Mouse (Mus musculus) heart, embryonic 14.5 days (tissue): Measurements from ENCODE around the gene Timeless. TPM values are rescaled to one million over a fixed set of nuclear protein-coding genes. Genes with fewer than 3 reads are reported as not detected.
"Not testable (repeated sequence)": the region's sequence is repeated elsewhere in the genome, so short reads cannot be mapped to it uniquely, and the experiment has no call there.

Experiments used
- ATAC-seq: fragments of 200-750 bp; cut with Nextera tagmentation; 2 replicates; pipeline ENCODE4 v1.8.0; 2017; ENCODE audit warnings: low read depth, moderate TSS enrichment; ENCODE audit not compliant: insufficient number of reproducible peaks, insufficient read depth, low FRiP score
- H3K27ac ChIP-seq, 2 experiments: fragments of 200-500 bp in 1 of 2; fragments of 300-500 bp in 1 of 2; sonication (generic) in 1 of 2; replicated peaks in 1 of 2; 2 replicates each; pipeline ENCODE4 v1.5.1; 2012 to 2014; ENCODE audit warnings: low read depth in 2 of 2, low read length in 2 of 2, control low read depth in 1 of 2, mild to moderate bottlenecking in 1 of 2, mixed read lengths in 1 of 2; ENCODE audit not compliant: control insufficient read depth in 1 of 2, insufficient read depth in 1 of 2
- H3K27me3 ChIP-seq: fragments of 300-500 bp; sonication (generic); 2 replicates; pipeline ENCODE4 v1.6.1; 2014; ENCODE audit warnings: mild to moderate bottlenecking, low read length, control low read depth; ENCODE audit not compliant: control insufficient read depth, insufficient read depth
- H3K36me3 ChIP-seq: fragments of 300-500 bp; sonication (generic); 2 replicates; pipeline ENCODE4 v1.6.1; 2014; ENCODE audit warnings: mild to moderate bottlenecking, control low read depth, low read length, mixed read lengths; ENCODE audit not compliant: control insufficient read depth, insufficient read depth
- H3K4me1 ChIP-seq, 2 experiments: fragments of 200-500 bp in 1 of 2; fragments of 300-500 bp in 1 of 2; sonication (generic) in 1 of 2; 2 replicates each; pipeline ENCODE4 v1.6.1; 2012 to 2014; ENCODE audit warnings: low read length in 2 of 2, control low read depth in 1 of 2, mixed read lengths in 1 of 2; ENCODE audit not compliant: control insufficient read depth in 2 of 2, insufficient read depth in 2 of 2
- H3K4me2 ChIP-seq: fragments of 300-500 bp; sonication (generic); 2 replicates; pipeline ENCODE4 v1.6.1; 2014; ENCODE audit warnings: mild to moderate bottlenecking, low read length
- H3K4me3 ChIP-seq, 2 experiments: fragments of 200-500 bp in 1 of 2; fragments of 300-500 bp in 1 of 2; sonication (generic) in 1 of 2; 2 replicates each; pipeline ENCODE4 v1.5.1; 2012 to 2014; ENCODE audit warnings: low read length in 2 of 2, mild to moderate bottlenecking in 2 of 2, control low read depth in 1 of 2, low read depth in 1 of 2, moderate library complexity in 1 of 2; ENCODE audit not compliant: control insufficient read depth in 1 of 2, insufficient read depth in 1 of 2
- H3K9ac ChIP-seq: fragments of 300-500 bp; sonication (generic); 2 replicates; pipeline ENCODE4 v1.6.1; 2014; ENCODE audit warnings: mild to moderate bottlenecking, low read length
- H3K9me3 ChIP-seq: fragments of 300-500 bp; sonication (generic); 2 replicates; pipeline ENCODE4 v1.6.1; 2016; ENCODE audit warnings: low read length, control low read depth; ENCODE audit not compliant: control insufficient read depth
- WGBS: fragments of 180-500 bp; shearing (Covaris S2); extraction: QIAGEN DNeasy Blood & Tissue Kit; methylation state at CpG from one replicate; pipeline ENCODE4 v1.1.7; 2014; 5-methylcytosine and 5-hydroxymethylcytosine counted together
- polyA plus RNA-seq: library from polyadenylated mRNA; unstranded; fragments of >200 nt; fragmentation: Nextera tagmentation; extraction: Ambion mirVana; gene quantifications from 2 replicates; pipeline ENCODE4 v1.2.1, GENCODE M21; 2014

Gene Timeless
- polyA plus RNA-seq, 1 experiment from 2014 or later, result 23.6 TPM

DNA sequence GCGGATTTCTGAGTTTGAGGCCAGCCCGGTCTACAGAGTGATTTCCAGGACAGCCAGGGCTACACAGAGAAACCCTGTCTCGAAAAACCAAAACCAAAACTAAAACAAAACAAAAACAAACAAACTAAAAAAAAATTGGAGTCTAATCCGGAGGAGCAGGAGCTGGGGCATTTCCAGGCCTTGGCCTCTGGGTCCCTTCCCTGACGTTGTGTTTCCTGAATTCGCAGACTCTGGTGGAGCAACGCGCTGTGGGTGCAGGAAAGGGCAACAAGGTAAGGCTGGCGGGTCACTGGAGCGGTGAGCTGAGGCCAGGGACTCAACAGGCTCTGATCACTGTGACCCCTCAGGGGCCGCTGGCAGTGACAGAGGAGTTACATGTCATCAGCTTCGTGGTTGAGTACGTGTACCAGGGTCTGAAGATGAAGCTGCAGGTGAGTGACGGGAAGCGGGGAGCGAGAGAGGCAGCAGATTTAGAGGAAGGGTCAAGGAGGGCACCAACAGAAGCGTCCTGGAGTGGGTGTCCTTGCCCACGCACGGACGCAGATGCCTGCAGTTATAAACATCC lies 51.1 kb downstream of the Timeless start:
- no peak overlapping the region for H3K27ac ChIP-seq
- no peaks in the 10 kb centered on the region for H3K9me3 ChIP-seq
- no peak overlapping the region for H3K9ac ChIP-seq
- no peaks in the 10 kb centered on the region for H3K27me3 ChIP-seq
- ATAC-seq, result no peak
- WGBS, result 85% methylated on average over 20 of the region's 20 CpGs
- H3K4me3 ChIP-seq, result no peak overlapping the region
- peaks cover 78% of the 10 kb centered on the region for H3K36me3 ChIP-seq
- H3K4me2 ChIP-seq, result no peak overlapping the region
- no peaks in the 10 kb centered on the region for H3K4me1 ChIP-seq

DNA sequence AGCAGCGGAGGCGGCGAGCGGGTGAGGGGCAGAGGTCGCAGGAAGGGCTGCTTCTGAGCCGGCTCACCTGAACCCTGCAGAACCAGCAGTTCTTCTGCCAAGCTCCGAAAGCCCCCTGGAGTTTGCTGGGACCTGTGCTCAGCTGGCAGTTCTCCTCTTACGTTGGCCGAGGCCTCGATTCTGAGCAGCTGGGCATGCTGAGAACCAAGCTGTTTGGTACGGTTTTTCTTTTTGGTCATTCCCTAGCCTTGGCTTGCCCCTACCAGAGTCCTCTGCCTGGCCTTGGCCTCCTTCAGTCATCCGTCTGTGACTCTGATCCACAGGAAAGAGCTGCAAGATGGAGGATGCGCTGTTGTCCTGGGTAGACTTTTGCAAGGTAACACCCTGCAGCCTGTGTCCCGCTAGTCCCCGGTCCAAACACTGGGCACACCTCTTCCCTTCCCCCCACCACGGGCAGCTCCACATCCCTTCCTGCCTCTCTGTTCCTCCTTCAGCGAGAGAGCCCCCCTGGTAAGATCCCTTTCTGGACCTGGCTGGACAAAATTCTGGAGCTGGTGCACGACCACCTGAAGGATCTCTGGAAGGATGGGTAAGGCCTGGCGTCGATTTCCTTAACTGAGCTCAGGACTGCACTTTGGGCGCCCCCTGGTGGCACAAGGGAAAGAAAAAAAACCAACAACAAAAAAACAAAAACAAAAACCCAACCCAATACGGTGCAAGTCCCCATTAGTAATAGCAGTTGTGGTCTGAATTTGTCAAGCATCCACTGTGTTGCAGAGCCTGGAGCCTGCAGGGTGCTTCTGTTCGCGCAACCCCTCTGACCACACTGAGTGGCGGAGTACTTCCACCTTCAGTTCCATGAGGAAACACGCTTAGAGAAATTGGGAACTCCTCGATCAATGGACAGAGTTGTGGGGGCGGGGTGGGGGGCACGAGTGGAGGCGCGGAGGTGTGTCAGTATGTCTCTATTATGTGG lies 52.0 kb downstream of the Timeless start:
- no peak for ATAC-seq
- peaks cover 80% of the 10 kb centered on the region for H3K36me3 ChIP-seq

GRCm38 (mm10) chr10:128290594-128290993 lies 58.7 kb downstream of the Timeless start:
- H3K9ac ChIP-seq, H3K9me3 ChIP-seq, H3K4me1 ChIP-seq, H3K27me3 ChIP-seq, H3K4me3 ChIP-seq, ATAC-seq, H3K27ac ChIP-seq, H3K4me2 ChIP-seq: not testable (repeated sequence)
- H3K36me3 ChIP-seq, result peaks cover 54% of the 10 kb centered on the region
- WGBS, result 62% methylated on average over 1 of the region's 1 CpGs

More for the DNA sequence above, 52.0 kb downstream of the Timeless start:
- Histone ChIP-seq H3K9me3 (no peaks in the 10 kb centered on the region), H3K4me2 (no peak overlapping the region), H3K9ac (no peak overlapping the region), H3K27ac (no peak overlapping the region), H3K27me3 (no peaks in the 10 kb centered on the region), H3K4me1 (no peaks in the 10 kb centered on the region), H3K4me3 (no peak overlapping the region)
- 62% methylated on average over 31 of the region's 31 CpGs for WGBS

DNA sequence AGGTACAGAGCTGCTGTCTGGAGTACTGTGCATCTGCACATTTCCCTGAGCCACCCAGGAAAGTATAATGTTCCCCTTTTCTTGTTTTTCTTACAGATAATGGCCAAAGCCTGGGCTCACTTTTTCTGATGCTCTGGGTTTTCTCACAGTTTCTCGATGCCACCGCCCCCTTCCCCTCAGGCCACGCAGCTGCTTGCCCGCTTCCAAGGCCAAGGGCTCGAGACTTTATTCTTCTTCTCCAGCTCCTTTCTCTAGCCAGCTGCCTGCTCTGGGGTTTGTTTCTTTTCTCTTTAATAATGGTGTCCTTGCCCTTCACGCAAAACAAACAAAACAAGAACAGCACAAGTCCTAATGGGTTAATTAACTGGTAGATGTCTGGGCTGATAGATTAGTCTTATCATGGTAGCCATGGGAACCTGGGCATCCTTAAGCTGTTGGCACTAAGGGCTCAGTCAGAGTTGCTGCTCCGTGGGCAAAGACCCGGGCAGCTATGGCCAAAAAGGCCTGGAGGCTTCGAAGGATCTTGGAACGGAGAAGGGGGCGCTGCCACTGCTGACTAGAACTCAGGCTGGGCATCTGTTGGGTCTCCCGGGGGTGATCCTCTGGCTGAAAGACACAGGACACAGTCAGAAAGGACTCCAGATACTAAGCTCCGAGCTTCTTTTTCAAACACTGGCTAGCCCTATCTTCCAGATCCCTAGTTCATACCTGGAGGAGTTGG lies 64.7 kb downstream of the Timeless start:
- H3K9ac ChIP-seq, result no peak overlapping the region; the same call in 1 of the 2 replicates
- WGBS, result 74% methylated on average over 13 of the region's 13 CpGs
- no peak overlapping the region for H3K27ac ChIP-seq
- no peaks in the 10 kb centered on the region for H3K9me3 ChIP-seq
- ATAC-seq, result no peak
- no peak overlapping the region for H3K4me3 ChIP-seq
- peaks cover 15% of the 10 kb centered on the region for H3K36me3 ChIP-seq
- peak overlapping the region; percentile 48 for H3K4me2 ChIP-seq
- no peaks in the 10 kb centered on the region for H3K27me3 ChIP-seq
- H3K4me1 ChIP-seq, result peaks cover 20 to 22% of the 10 kb centered on the region in 2 experiments

GRCm38 (mm10) chr10:128297221-128297620 lies 65.4 kb downstream of the Timeless start:
- peak overlapping the region; percentile 48 for H3K4me2 ChIP-seq
- ATAC-seq, result no peak
- H3K4me3 ChIP-seq, result 0 out of 4 replicates have a peak overlapping the region, but pooled peaks of 1 of the 2 experiments have one; percentile 7

DNA sequence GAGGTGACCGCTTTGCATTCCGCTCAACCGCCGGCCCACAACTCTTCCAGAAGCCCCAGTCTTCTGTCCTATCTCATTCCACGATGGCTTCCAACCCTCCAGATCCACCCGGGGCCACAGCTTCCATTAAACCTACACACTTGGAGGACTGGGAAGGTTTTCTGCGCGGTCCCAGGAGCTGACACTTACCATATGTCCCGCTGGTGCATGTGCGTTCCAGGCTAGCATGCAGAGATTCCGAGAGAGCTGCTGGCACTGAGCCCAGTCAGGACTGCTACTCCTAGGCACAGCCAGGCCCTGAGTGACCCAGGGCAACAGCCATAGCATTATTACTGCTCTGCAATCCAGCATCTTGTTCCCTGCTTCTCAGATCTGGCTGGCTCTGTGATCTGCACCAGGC lies 65.8 kb downstream of the Timeless start:
- peak overlapping the region; percentile 14 for H3K9ac ChIP-seq
- H3K27ac ChIP-seq, result peak overlapping the region; percentile 81 to 86
- peak overlapping the region; percentile 48 for H3K4me2 ChIP-seq
- H3K9me3 ChIP-seq, result no peaks in the 10 kb centered on the region
- 0 out of 4 replicates have a peak overlapping the region, but pooled peaks of 1 of the 2 experiments have one; percentile 7 for H3K4me3 ChIP-seq
- ATAC-seq, result peak; percentile 84
- peaks cover 23 to 27% of the 10 kb centered on the region in 2 experiments for H3K4me1 ChIP-seq
- WGBS, result 38% methylated on average over 11 of the region's 11 CpGs
- peaks cover 4% of the 10 kb centered on the region; the same call in 1 of the 2 replicates for H3K36me3 ChIP-seq
- no peaks in the 10 kb centered on the region for H3K27me3 ChIP-seq

More at GRCm38 (mm10) chr10:128297221-128297620, 65.4 kb downstream of the Timeless start:
- Histone ChIP-seq H3K4me1 (peaks cover 20 to 23% of the 10 kb centered on the region in 2 experiments), H3K36me3 (peaks cover 8% of the 10 kb centered on the region), H3K9ac (peak overlapping the region; percentile 14), H3K9me3 (no peaks in the 10 kb centered on the region), H3K27ac (peak overlapping the region; percentile 81 to 86), H3K27me3 (no peaks in the 10 kb centered on the region)
- WGBS, result 47% methylated on average over 4 of the region's 4 CpGs

GRCm38 (mm10) chr10:128298243-128298642 lies 66.4 kb downstream of the Timeless start:
- H3K4me1 ChIP-seq, result peaks cover 23 to 28% of the 10 kb centered on the region in 2 experiments
- no peak for ATAC-seq
- H3K4me3 ChIP-seq, result no peak overlapping the region
- no peaks in the 10 kb centered on the region for H3K36me3 ChIP-seq
- 58% methylated on average over 6 of the region's 6 CpGs for WGBS
- H3K4me2 ChIP-seq, result no peak overlapping the region
- H3K27ac ChIP-seq, result peak overlapping the region; percentile 81 to 86
- H3K9me3 ChIP-seq, result no peaks in the 10 kb centered on the region
- peak overlapping the region; percentile 14 for H3K9ac ChIP-seq
- H3K27me3 ChIP-seq, result no peaks in the 10 kb centered on the region
